In the genomic region with DNA sequence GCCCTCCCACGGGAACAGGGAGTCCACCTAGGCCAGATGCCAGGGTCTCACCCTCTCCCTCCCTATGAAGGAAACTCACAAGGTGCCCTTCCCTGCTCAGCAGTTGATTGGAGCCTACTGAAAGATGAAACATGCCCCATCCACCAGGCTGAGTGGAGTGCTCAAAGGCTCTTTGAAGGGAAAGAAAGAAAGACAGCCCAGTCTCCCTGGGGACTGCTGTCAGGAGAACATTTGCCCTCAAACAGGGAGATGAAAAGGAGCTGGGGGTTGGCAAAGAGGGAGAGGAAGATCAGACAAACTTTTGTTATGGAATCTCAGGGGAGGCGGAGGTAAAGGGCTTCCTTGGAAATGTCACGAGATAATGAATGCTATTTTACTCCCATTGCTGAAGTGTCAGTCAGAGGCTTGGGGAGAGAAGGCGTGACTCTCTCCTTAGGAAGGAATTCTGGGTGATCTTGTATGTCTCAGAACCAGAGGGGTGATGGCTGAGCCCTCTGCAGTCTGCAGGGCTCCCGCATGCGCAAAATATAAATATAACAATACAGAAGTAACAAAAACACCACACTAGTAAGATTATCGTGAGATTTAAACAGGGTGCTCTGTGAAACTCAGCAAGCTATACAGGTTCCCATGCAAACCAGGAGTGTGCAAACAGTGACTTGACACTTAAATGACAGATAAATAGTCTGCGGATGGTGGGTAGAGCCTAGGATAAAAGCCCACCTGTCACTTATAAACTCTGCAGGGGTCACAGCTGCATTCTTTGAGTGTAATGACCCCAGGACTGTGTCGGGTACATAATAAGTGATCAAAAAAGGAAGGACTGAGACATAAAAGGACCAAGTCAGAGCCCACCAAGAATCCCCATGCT, we compare ENCODE assay signal across 39 mouse cellular contexts. TPM values are rescaled to one million over a fixed set of nuclear protein-coding genes. Genes with fewer than 3 reads are reported as not detected.
DNase-seq lines count a peak whose midpoint lies in the region; ATAC-seq and TF ChIP-seq lines count a peak whose summit lies in the region.
"Had no signal": no experiment of that assay in that cellular context is flagged by ENCODE, and none has a peak within 500 bp of the region (broad histone marks: within the 10 kb centered on the region; RNA-seq: fewer than 3 reads in every experiment).

No protein-coding gene starts in this region.

- H3K9me3 ChIP-seq in forebrain, embryonic 13.5 days (replicated peaks), result no peaks in the 10 kb centered on the region
- no peaks in the 10 kb centered on the region for H3K9me3 ChIP-seq in forebrain, embryonic 11.5 days (ENCODE audit: control insufficient read depth, low read length)
- H3K9me3 ChIP-seq in midbrain, embryonic 10.5 days (replicated peaks), result no peaks in the 10 kb centered on the region
- no peaks in the 10 kb centered on the region for H3K9me3 ChIP-seq in midbrain, embryonic 15.5 days
- H3K9me3 ChIP-seq in kidney, embryonic 15.5 days (replicated peaks), result no peaks in the 10 kb centered on the region
- H3K9me3 ChIP-seq: G1E; heart, embryonic 10.5 days; heart, embryonic 15.5 days; hindbrain, embryonic 12.5 days; limb, embryonic 12.5 days; liver, embryonic 15.5 days; stomach, embryonic 15.5 days had no signal

- H3K4me1 ChIP-seq in forebrain, embryonic 13.5 days, result 0 out of 2 replicates have a peak, but pooled peaks cover 7% of the 10 kb centered on the region
- no peaks in the 10 kb centered on the region; the same call in 1 of the 2 replicates for H3K4me1 ChIP-seq in forebrain, embryonic 11.5 days (replicated peaks; ENCODE audit: control insufficient read depth, insufficient read depth, low read length)
- peaks cover 15% of the 10 kb centered on the region for H3K4me1 ChIP-seq in midbrain, embryonic 10.5 days
- peaks cover 12% of the 10 kb centered on the region for H3K4me1 ChIP-seq in midbrain, embryonic 15.5 days
- 0 out of 2 replicates have a peak, but pooled peaks cover 2% of the 10 kb centered on the region for H3K4me1 ChIP-seq in kidney, embryonic 15.5 days
- H3K4me1 ChIP-seq: limb, embryonic 12.5 days; liver, embryonic 15.5 days; stomach, embryonic 15.5 days had no signal

- DNase-seq in forebrain, embryonic 11.5 days (ENCODE audit: low spot score), result no peak
- DNase-seq in brain, embryonic 14.5 days (ENCODE audit: low read depth), result peak; percentile 85
- DNase-seq in midbrain, embryonic 10.5 days (ENCODE audit: low spot score), result no peak
- DNase-seq in lung, postnatal 4 days, result no peak
- no peak for DNase-seq in gastrocnemius, adult 2 months
- DNase-seq: adrenal gland, postnatal 25 days; cerebellum, adult 8-10 months; cerebellum, postnatal 25 days; gastrocnemius, postnatal 14 days; kidney, adult 8-10 months; kidney, postnatal 25 days; lung, embryonic 14.5 days; lung, postnatal 14 days; retina, postnatal 1 day; right cerebral cortex, postnatal 14 days; thymus, adult 18-20 months; thymus, postnatal 25 days had no signal

- no peak for TF ChIP-seq CTCF in brain, embryonic 14.5 days (IDR thresholded peaks at IDR 0.05; ENCODE audit: borderline replicate concordance, extremely low read depth, insufficient read depth, insufficient read length)
- no peak for TF ChIP-seq CTCF in gastrocnemius, adult 2 months (IDR thresholded peaks at IDR 0.05)

- no peaks in the 10 kb centered on the region for H3K36me3 ChIP-seq in forebrain, embryonic 13.5 days (ENCODE audit: poor library complexity, severe bottlenecking)
- H3K36me3 ChIP-seq in forebrain, embryonic 11.5 days (ENCODE audit: control insufficient read depth, insufficient read depth, low read length), result no peaks in the 10 kb centered on the region
- H3K36me3 ChIP-seq in midbrain, embryonic 10.5 days, result no peaks in the 10 kb centered on the region
- H3K36me3 ChIP-seq in midbrain, embryonic 15.5 days (replicated peaks), result no peaks in the 10 kb centered on the region
- H3K36me3 ChIP-seq in kidney, embryonic 15.5 days, result no peaks in the 10 kb centered on the region
- H3K36me3 ChIP-seq: G1E; heart, embryonic 10.5 days; heart, embryonic 15.5 days; hindbrain, embryonic 12.5 days; limb, embryonic 12.5 days; liver, embryonic 15.5 days; stomach, embryonic 15.5 days had no signal

- intact Hi-C loops in gastrocnemius, adult 2 months (cut with DNase I), result no loop called here

- ATAC-seq in forebrain, embryonic 13.5 days, result peak; percentile 57
- ATAC-seq in forebrain, embryonic 11.5 days (replicated peaks; ENCODE audit: low FRiP score), result no peak
- ATAC-seq in midbrain, embryonic 15.5 days (replicated peaks), result peak; percentile 86
- ATAC-seq in kidney, embryonic 15.5 days (replicated peaks; ENCODE audit: low FRiP score), result no peak
- ATAC-seq: intestine, embryonic 16.5 days had no signal

- WGBS in forebrain, embryonic 13.5 days, result 33% methylated on average over 9 of the region's 9 CpGs
- WGBS in forebrain, embryonic 11.5 days, result 50% methylated on average over 9 of the region's 9 CpGs
- WGBS in midbrain, embryonic 10.5 days, result 50% methylated on average over 9 of the region's 9 CpGs
- WGBS in midbrain, embryonic 15.5 days, result 17% methylated on average over 9 of the region's 9 CpGs
- WGBS in kidney, embryonic 15.5 days, result 35% methylated on average over 9 of the region's 9 CpGs

- no peak overlapping the region for H3K9ac ChIP-seq in forebrain, embryonic 13.5 days
- H3K9ac ChIP-seq in forebrain, embryonic 11.5 days (ENCODE audit: low read length), result no peak overlapping the region
- H3K9ac ChIP-seq in midbrain, embryonic 15.5 days, result no peak overlapping the region
- no peak overlapping the region for H3K9ac ChIP-seq in kidney, embryonic 15.5 days
- H3K9ac ChIP-seq: heart, embryonic 15.5 days; hindbrain, embryonic 12.5 days; limb, embryonic 12.5 days; liver, embryonic 15.5 days; lung, embryonic 14.5 days; stomach, embryonic 15.5 days had no signal

- no peaks in the 10 kb centered on the region for H3K27me3 ChIP-seq in forebrain, embryonic 13.5 days
- H3K27me3 ChIP-seq in forebrain, embryonic 11.5 days (ENCODE audit: control insufficient read depth, insufficient read depth, low read length), result no peaks in the 10 kb centered on the region
- H3K27me3 ChIP-seq in midbrain, embryonic 10.5 days (ENCODE audit: low read depth, poor library complexity, severe bottlenecking), result no peaks in the 10 kb centered on the region
- H3K27me3 ChIP-seq in midbrain, embryonic 15.5 days (replicated peaks), result no peaks in the 10 kb centered on the region
- peaks cover 5% of the 10 kb centered on the region; the same call in 1 of the 2 replicates for H3K27me3 ChIP-seq in kidney, embryonic 15.5 days
- H3K27me3 ChIP-seq: heart, embryonic 15.5 days; hindbrain, embryonic 12.5 days; stomach, embryonic 15.5 days had no signal

- H3K4me3 ChIP-seq in forebrain, embryonic 13.5 days, result no peak overlapping the region
- H3K4me3 ChIP-seq in forebrain, embryonic 11.5 days (ENCODE audit: low read depth, low read length), result no peak overlapping the region
- no peak overlapping the region for H3K4me3 ChIP-seq in midbrain, embryonic 10.5 days
- H3K4me3 ChIP-seq in midbrain, embryonic 15.5 days, result no peak overlapping the region
- H3K4me3 ChIP-seq in kidney, embryonic 15.5 days (replicated peaks), result no peak overlapping the region
- no peak overlapping the region for H3K4me3 ChIP-seq in gastrocnemius, adult 2 months
- H3K4me3 ChIP-seq: heart, embryonic 10.5 days; heart, embryonic 15.5 days; hindbrain, embryonic 12.5 days; limb, embryonic 12.5 days; liver, embryonic 15.5 days; stomach, embryonic 15.5 days had no signal

- H3K27ac ChIP-seq in forebrain, embryonic 13.5 days, result no peak overlapping the region
- no peak overlapping the region for H3K27ac ChIP-seq in forebrain, embryonic 11.5 days (ENCODE audit: low read depth, low read length)
- peak overlapping the region; percentile 56 for H3K27ac ChIP-seq in midbrain, embryonic 10.5 days (replicated peaks)
- peak overlapping the region; percentile 30; the same call in 1 of the 2 replicates for H3K27ac ChIP-seq in midbrain, embryonic 15.5 days
- H3K27ac ChIP-seq in kidney, embryonic 15.5 days, result no peak overlapping the region
- no peak overlapping the region for H3K27ac ChIP-seq in gastrocnemius, adult 2 months
- H3K27ac ChIP-seq: heart, embryonic 10.5 days; heart, embryonic 15.5 days; hindbrain, embryonic 12.5 days; limb, embryonic 12.5 days; liver, embryonic 15.5 days; stomach, embryonic 15.5 days had no signal

- H3K4me2 ChIP-seq in forebrain, embryonic 13.5 days, result no peak overlapping the region
- no peak overlapping the region for H3K4me2 ChIP-seq in forebrain, embryonic 11.5 days (ENCODE audit: low read depth, low read length, severe bottlenecking)
- H3K4me2 ChIP-seq in midbrain, embryonic 15.5 days, result no peak overlapping the region
- H3K4me2 ChIP-seq in kidney, embryonic 15.5 days, result no peak overlapping the region
- H3K4me2 ChIP-seq: heart, embryonic 15.5 days; hindbrain, embryonic 12.5 days; limb, embryonic 12.5 days; liver, embryonic 15.5 days; lung, embryonic 14.5 days; stomach, embryonic 15.5 days had no signal

- TF ChIP-seq POLR2A in brain, embryonic 14.5 days (IDR thresholded peaks at IDR 0.05; ENCODE audit: borderline replicate concordance, extremely low read depth, insufficient read depth, insufficient read length, poor library complexity, severe bottlenecking), result no peak

RNA-seq across cellular contexts. Expression of a gene that starts 18.7 kb away (rescaled TPM):
- polyA plus RNA-seq in forebrain, embryonic 13.5 days (2015; fragmentation: Nextera tagmentation; extraction: Ambion mirVana), result not detected in 2 replicates
- polyA plus RNA-seq in forebrain, embryonic 11.5 days (2014; fragmentation: Nextera tagmentation; extraction: Ambion mirVana), result not detected in 2 replicates
- not detected in 2 replicates for polyA plus RNA-seq in brain, embryonic 14.5 days (2012; rRNA removed)
- not detected in 2 replicates for polyA plus RNA-seq in midbrain, embryonic 10.5 days (2016; fragmentation: Nextera tagmentation; extraction: Ambion mirVana)
- not detected in 2 replicates for polyA plus RNA-seq in midbrain, embryonic 15.5 days (2015; fragmentation: Nextera tagmentation; extraction: Ambion mirVana)
- polyA plus RNA-seq in kidney, embryonic 15.5 days (2015; fragmentation: Nextera tagmentation; extraction: Ambion mirVana), result not detected in 2 replicates
- under 1 TPM in 1 of 2 experiments, not detected in 1; 0.11 TPM for total RNA-seq in gastrocnemius, adult 2 months (2021)
- total RNA-seq: adrenal gland, postnatal 25 days; granulocyte monocyte progenitor cell, adult 5-6 weeks; heart, postnatal 25 days; layer of hippocampus, adult 18-20 months; layer of hippocampus, postnatal 10 days; left cerebral cortex, adult 18-20 months; left cerebral cortex, postnatal 25 days; liver, adult 2 months; megakaryocyte progenitor cell, adult 5-6 weeks had no signal
- polyA plus RNA-seq: embryonic facial prominence, embryonic 11.5 days; G1E; heart, embryonic 10.5 days; heart, embryonic 15.5 days; hindbrain, embryonic 12.5 days; intestine, embryonic 16.5 days; limb, embryonic 12.5 days; liver, adult 2 months; liver, embryonic 15.5 days; lung, embryonic 14.5 days; neural tube, embryonic 14.5 days; small intestine, adult 2 months; stomach, embryonic 15.5 days had no signal

RNA-seq across cellular contexts. Expression of a gene that starts 20.0 kb away (rescaled TPM):
- polyA plus RNA-seq in forebrain, embryonic 13.5 days (2015; fragmentation: Nextera tagmentation; extraction: Ambion mirVana), result 0.35 TPM in 1 of 2 replicates, not detected in the other
- polyA plus RNA-seq in forebrain, embryonic 11.5 days (2014; fragmentation: Nextera tagmentation; extraction: Ambion mirVana), result not detected in 2 replicates
- polyA plus RNA-seq in brain, embryonic 14.5 days (2012; rRNA removed), result 0.64 and 0.90 TPM in 2 replicates
- not detected in 2 replicates for polyA plus RNA-seq in midbrain, embryonic 10.5 days (2016; fragmentation: Nextera tagmentation; extraction: Ambion mirVana)
- 0.27 TPM in 1 of 2 replicates, not detected in the other for polyA plus RNA-seq in midbrain, embryonic 15.5 days (2015; fragmentation: Nextera tagmentation; extraction: Ambion mirVana)
- polyA plus RNA-seq in kidney, embryonic 15.5 days (2015; fragmentation: Nextera tagmentation; extraction: Ambion mirVana), result 0.17 TPM in 1 of 2 replicates, not detected in the other
- not detected for total RNA-seq in gastrocnemius, adult 2 months (2021)
- total RNA-seq: G1E; gastrocnemius, postnatal 14 days; granulocyte monocyte progenitor cell, adult 5-6 weeks; layer of hippocampus, adult 18-20 months; layer of hippocampus, postnatal 10 days; left cerebral cortex, adult 18-20 months; left cerebral cortex, postnatal 25 days; megakaryocyte progenitor cell, adult 5-6 weeks had no signal
- polyA plus RNA-seq: embryonic facial prominence, embryonic 11.5 days; G1E; heart, embryonic 10.5 days; hindbrain, embryonic 12.5 days; limb, embryonic 12.5 days; liver, adult 2 months had no signal

RNA-seq across cellular contexts. Expression of a gene that starts 28.9 kb away (rescaled TPM):
- not detected in 2 replicates for polyA plus RNA-seq in forebrain, embryonic 13.5 days (2015; fragmentation: Nextera tagmentation; extraction: Ambion mirVana)
- polyA plus RNA-seq in forebrain, embryonic 11.5 days (2014; fragmentation: Nextera tagmentation; extraction: Ambion mirVana), result not detected in 2 replicates
- not detected in 2 replicates for polyA plus RNA-seq in brain, embryonic 14.5 days (2012; rRNA removed)
- polyA plus RNA-seq in midbrain, embryonic 10.5 days (2016; fragmentation: Nextera tagmentation; extraction: Ambion mirVana), result not detected in 2 replicates
- polyA plus RNA-seq in midbrain, embryonic 15.5 days (2015; fragmentation: Nextera tagmentation; extraction: Ambion mirVana), result not detected in 2 replicates
- not detected in 2 replicates for polyA plus RNA-seq in kidney, embryonic 15.5 days (2015; fragmentation: Nextera tagmentation; extraction: Ambion mirVana)
- total RNA-seq in gastrocnemius, adult 2 months (2021), result not detected
- total RNA-seq: adrenal gland, postnatal 25 days; G1E; gastrocnemius, postnatal 14 days; granulocyte monocyte progenitor cell, adult 5-6 weeks; heart, postnatal 25 days; layer of hippocampus, adult 18-20 months; layer of hippocampus, postnatal 10 days; left cerebral cortex, adult 18-20 months; left cerebral cortex, postnatal 25 days; liver, adult 2 months; megakaryocyte progenitor cell, adult 5-6 weeks had no signal
- polyA plus RNA-seq: G1E; heart, embryonic 10.5 days; hindbrain, embryonic 12.5 days; intestine, embryonic 16.5 days; limb, embryonic 12.5 days; liver, adult 2 months; liver, embryonic 15.5 days; neural tube, embryonic 14.5 days; small intestine, adult 2 months had no signal

RNA-seq across cellular contexts. Expression of a gene that starts 38.0 kb away (rescaled TPM):
- polyA plus RNA-seq in forebrain, embryonic 13.5 days (2015; fragmentation: Nextera tagmentation; extraction: Ambion mirVana), result 0.10 TPM in 1 of 2 replicates, not detected in the other
- 0.11 TPM in 1 of 2 replicates, not detected in the other for polyA plus RNA-seq in forebrain, embryonic 11.5 days (2014; fragmentation: Nextera tagmentation; extraction: Ambion mirVana)
- polyA plus RNA-seq in brain, embryonic 14.5 days (2012; rRNA removed), result 0.53 and 0.78 TPM in 2 replicates
- 0.11 TPM in 1 of 2 replicates, not detected in the other for polyA plus RNA-seq in midbrain, embryonic 10.5 days (2016; fragmentation: Nextera tagmentation; extraction: Ambion mirVana)
- polyA plus RNA-seq in midbrain, embryonic 15.5 days (2015; fragmentation: Nextera tagmentation; extraction: Ambion mirVana), result 0.08 and 0.10 TPM in 2 replicates
- polyA plus RNA-seq in kidney, embryonic 15.5 days (2015; fragmentation: Nextera tagmentation; extraction: Ambion mirVana), result not detected in 2 replicates
- total RNA-seq in gastrocnemius, adult 2 months (2021), result not detected
- total RNA-seq: gastrocnemius, postnatal 14 days; granulocyte monocyte progenitor cell, adult 5-6 weeks; heart, postnatal 25 days; layer of hippocampus, postnatal 10 days; megakaryocyte progenitor cell, adult 5-6 weeks had no signal
- polyA plus RNA-seq: embryonic facial prominence, embryonic 11.5 days; heart, embryonic 10.5 days; heart, embryonic 15.5 days; hindbrain, embryonic 12.5 days; small intestine, adult 2 months had no signal

Comparison
In these comparisons a context has a peak if more than half of its experiments do, and no peak if none do; other contexts are left out.
1. ATAC-seq: peak in forebrain, embryonic 13.5 days (single experiment) and midbrain, embryonic 15.5 days (single experiment); none in forebrain, embryonic 11.5 days (single experiment) and kidney, embryonic 15.5 days (single experiment).
2. H3K27ac ChIP-seq: peak in midbrain, embryonic 10.5 days (single experiment) and midbrain, embryonic 15.5 days (single experiment); none in forebrain, embryonic 13.5 days (single experiment), forebrain, embryonic 11.5 days (single experiment), kidney, embryonic 15.5 days (single experiment) and gastrocnemius, adult 2 months (single experiment).